Mouse (Mus musculus) kidney, adult 18-20 months (tissue): ENCODE measurements at regions not wholly inside any gene's neighbourhood (a gene's known extent, or its start where the extent isn't known, plus 50 kb on each side); places are given as distances from the start of the nearest gene placed in this dataset.

Experiments used
- DNase-seq: peaks from one replicate; pipeline ENCODE4 v3.0.0; 2021

GRCm38 (mm10) chr11:56442381-56442780 lies 401.6 kb upstream of the Nmur2 start:
- no peak for DNase-seq

GRCm38 (mm10) chr11:56441071-56441470 lies 400.3 kb upstream of the Nmur2 start:
- peak; percentile 3 for DNase-seq

- DNase-seq = no peak
Measured at GRCm38 (mm10) chr11:56431089-56431488, 390.3 kb upstream of the Nmur2 start.

- DNase-seq = no peak
Measured at GRCm38 (mm10) chr11:56384761-56385160, 344.0 kb upstream of the Nmur2 start.

- DNase-seq = no peak
Measured at GRCm38 (mm10) chr11:56377535-56377934, 336.7 kb upstream of the Nmur2 start.

- no peak for DNase-seq
Measured at GRCm38 (mm10) chr11:56374329-56374728, 333.5 kb upstream of the Nmur2 start.

- DNase-seq = no peak
Measured at GRCm38 (mm10) chr11:56373624-56374023, 332.8 kb upstream of the Nmur2 start.

GRCm38 (mm10) chr11:56357690-56358089 lies 316.9 kb upstream of the Nmur2 start:
- no peak for DNase-seq

- DNase-seq = no peak
Measured at GRCm38 (mm10) chr11:56351798-56352366, 311.1 kb upstream of the Nmur2 start.

GRCm38 (mm10) chr11:56351231-56351630 lies 310.4 kb upstream of the Nmur2 start:
- DNase-seq = no peak

GRCm38 (mm10) chr11:56349766-56350165 lies 309.0 kb upstream of the Nmur2 start:
- no peak for DNase-seq

GRCm38 (mm10) chr11:56348408-56348807 lies 307.6 kb upstream of the Nmur2 start:
- no peak for DNase-seq

GRCm38 (mm10) chr11:56343083-56343482 lies 302.3 kb upstream of the Nmur2 start:
- no peak for DNase-seq

- no peak for DNase-seq
Measured at GRCm38 (mm10) chr11:56341731-56342130, 300.9 kb upstream of the Nmur2 start.

- DNase-seq = no peak
Measured at GRCm38 (mm10) chr11:56341040-56341439, 300.2 kb upstream of the Nmur2 start.

GRCm38 (mm10) chr11:56338511-56338910 lies 297.7 kb upstream of the Nmur2 start:
- DNase-seq = no peak

GRCm38 (mm10) chr11:56335937-56336336 lies 295.1 kb upstream of the Nmur2 start:
- no peak for DNase-seq

GRCm38 (mm10) chr11:56320293-56320692 lies 279.5 kb upstream of the Nmur2 start:
- DNase-seq = no peak

- DNase-seq = no peak
Measured at GRCm38 (mm10) chr11:56315221-56315987, 274.6 kb upstream of the Nmur2 start.

- DNase-seq = no peak
Measured at GRCm38 (mm10) chr11:56309549-56309948, 268.7 kb upstream of the Nmur2 start.

GRCm38 (mm10) chr11:56308383-56309105 lies 267.7 kb upstream of the Nmur2 start:
- DNase-seq = no peak

GRCm38 (mm10) chr11:56307051-56307450 lies 266.2 kb upstream of the Nmur2 start:
- DNase-seq = no peak

- no peak for DNase-seq
Measured at GRCm38 (mm10) chr11:56290651-56291578, 250.1 kb upstream of the Nmur2 start.
